Mouse (Mus musculus) cerebral cortex, adult 2 months (tissue): ENCODE results near the gene Zmiz1.

Source experiments
- WGBS: fragments of 180-500 bp; shearing (Covaris S2); methylation state at CpG from one replicate; pipeline ENCODE4 v1.1.7; 2018; 5-methylcytosine and 5-hydroxymethylcytosine counted together

Gene Zmiz1

DNA sequence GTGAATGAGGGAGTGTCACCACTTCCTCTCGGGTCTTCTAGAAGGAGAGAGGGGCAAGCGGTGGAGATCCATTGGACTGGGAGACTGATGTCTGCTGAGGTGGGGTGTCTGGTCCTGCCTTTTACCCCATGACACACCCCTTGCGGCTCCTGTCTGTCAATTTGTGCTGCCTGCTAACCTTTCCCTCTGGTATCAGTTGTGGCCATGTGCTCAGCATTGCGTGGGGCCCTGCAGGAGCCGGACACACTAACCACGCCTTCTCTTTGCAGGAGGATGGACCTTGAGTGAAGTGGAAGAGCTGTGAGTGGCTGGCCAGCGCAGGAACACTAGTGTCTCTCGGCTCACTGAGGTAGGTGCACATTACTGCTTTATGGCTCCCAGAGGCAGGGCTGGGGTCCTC, 77.5 kb downstream of the Zmiz1 start:
- 95% methylated on average over 8 of the region's 8 CpGs for WGBS

DNA sequence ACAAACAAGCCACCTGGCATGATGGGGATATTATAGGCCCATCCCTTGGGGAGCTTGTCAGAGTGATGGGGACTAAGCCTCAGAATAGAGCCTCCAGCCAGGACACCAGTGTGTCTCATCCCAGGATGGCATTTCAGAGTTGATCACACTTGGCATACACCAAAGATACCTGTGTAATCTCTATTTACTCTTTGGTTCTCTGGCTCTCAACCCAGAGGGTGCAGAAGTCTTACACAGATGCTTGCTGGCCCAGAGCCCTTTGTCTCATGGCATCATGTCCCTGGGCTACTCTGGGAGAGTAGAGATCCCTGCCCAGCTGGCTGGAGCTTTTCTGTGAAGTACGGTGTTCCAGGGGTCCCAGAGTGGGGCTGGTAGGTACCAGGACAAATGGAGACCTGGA, 78.4 kb downstream of the Zmiz1 start:
- 94% methylated on average over 1 of the region's 1 CpGs for WGBS

DNA sequence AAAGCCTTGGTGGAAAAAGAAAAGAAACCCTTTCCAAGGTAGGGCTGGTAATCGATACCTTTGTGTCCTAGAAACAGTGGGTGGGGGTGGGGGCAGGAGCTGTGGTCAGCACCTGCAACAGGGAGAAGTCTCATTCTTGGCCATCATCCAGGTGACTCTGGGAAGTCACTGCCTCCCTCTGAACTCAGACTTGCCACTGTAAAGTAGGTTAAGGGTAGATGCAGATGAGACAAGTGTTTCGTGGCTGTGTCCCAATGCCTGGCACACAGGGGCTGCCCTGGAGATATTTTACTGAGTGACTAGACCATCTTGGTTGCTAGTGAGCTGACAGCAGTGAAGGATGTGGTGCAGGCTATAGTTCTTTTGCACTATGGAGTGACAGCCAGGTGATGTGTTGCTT, 79.5 kb downstream of the Zmiz1 start:
- 87% methylated on average over 2 of the region's 2 CpGs for WGBS

DNA sequence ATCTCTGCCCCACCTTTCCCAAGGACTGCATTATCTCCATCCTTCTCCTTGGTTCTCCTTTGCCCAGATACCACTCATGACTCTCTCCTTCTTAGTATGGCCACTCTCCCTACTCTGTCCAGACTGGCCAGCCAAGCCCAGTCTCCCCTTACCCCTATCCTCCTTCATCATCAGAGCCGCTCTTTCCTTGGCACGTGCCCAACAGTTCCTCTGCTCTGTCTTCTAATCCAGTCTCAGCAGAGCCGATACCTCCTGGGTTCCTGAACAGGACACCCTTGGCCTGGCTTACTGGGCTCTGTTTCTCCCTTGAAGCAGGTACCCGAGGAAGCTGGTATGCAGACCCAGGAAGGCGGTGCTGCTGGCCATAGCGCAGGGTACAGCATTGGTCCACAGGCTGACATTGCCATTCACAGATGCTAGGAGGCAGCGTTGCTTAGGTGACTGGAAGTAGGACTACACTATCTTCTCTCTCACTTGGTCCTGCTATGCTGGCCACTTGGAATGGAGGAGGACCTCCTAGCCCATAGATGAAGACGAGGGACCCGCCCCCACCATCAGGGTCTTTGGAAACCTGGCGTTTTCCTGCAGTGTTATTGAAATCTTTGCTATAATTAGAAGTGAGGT, 80.6 kb downstream of the Zmiz1 start:
- WGBS, result 77% methylated on average over 10 of the region's 10 CpGs

DNA sequence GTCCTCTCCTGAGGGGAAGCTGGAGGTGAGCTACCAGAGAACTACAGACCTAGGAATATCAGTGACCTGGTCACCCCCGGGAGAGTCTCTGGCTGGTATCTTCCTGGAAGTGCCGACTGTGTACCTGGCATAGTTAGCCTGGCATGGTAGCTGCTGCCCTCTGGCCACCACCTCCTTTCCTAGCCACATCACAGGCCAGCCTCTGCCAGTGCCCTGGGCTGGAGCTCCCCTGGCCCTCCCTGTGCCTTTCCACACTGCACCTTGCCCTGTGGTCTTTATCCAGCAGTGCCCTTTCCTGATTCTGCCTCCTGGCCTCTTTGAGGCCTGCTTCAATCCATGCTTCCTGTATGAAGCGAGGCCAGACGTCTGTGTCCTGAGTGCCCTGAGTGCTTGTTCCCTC, 81.2 kb downstream of the Zmiz1 start:
- WGBS, result 79% methylated on average over 4 of the region's 4 CpGs

DNA sequence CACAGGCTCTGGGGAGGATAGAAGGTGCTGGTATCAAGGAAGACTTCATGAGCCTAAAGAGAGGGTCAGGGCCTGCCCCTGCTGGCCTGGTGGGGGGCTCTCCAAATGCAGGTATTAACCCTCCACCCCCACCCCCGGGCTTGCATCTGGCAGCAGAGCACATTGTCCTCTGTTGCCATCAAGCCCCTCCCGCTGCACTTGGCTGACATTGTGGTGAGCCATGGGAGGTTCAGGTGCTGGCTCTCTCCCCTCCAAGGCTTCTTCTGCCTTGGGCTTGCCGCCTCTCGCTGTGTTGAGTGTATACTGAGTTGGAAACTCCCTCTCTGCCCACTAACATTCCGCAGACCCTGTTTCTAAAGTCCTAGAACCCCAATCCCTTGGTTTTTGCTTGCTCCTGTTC, 82.2 kb downstream of the Zmiz1 start:
- WGBS, result 83% methylated on average over 5 of the region's 5 CpGs

DNA sequence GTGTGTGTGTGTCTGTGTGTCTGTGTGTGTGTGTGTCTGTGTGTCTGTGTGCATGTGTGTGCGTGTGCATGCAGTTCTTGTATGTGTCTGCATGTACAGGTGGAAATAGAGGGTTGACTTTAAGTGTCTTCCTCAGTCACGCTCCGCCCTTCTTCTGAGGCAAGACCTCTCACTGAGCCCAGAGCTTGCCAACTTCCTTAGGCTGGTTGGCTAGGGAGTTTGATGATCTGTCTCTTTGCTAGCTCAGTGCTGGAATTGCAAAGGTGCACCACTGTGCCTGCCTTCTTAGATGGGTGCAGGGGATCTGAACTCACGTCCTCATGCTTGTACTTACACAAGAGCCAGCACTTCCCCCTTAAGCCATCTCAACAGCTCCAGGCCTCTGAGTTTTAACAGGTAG, 84.1 kb downstream of the Zmiz1 start:
- WGBS, result 86% methylated on average over 4 of the region's 4 CpGs

DNA sequence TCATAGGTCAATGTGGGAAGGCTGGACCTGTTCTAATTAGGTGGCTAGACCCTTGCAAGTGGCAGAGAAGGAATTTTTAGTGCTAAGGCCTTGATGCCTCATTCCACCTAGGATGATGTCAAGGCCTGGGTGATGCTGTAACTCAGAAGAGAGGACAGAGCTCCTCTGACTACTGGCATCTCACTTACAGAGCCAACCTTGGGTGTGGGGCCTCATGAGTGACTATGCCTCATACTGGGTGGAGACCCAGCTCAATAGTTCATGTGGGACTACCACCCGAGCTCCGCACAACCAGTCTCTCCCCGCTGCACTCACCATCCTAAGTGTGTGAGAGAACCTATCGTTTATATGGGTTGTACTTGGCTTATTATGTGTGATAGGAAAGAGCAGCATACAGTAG, 84.9 kb downstream of the Zmiz1 start:
- WGBS, result 98% methylated on average over 4 of the region's 4 CpGs

DNA sequence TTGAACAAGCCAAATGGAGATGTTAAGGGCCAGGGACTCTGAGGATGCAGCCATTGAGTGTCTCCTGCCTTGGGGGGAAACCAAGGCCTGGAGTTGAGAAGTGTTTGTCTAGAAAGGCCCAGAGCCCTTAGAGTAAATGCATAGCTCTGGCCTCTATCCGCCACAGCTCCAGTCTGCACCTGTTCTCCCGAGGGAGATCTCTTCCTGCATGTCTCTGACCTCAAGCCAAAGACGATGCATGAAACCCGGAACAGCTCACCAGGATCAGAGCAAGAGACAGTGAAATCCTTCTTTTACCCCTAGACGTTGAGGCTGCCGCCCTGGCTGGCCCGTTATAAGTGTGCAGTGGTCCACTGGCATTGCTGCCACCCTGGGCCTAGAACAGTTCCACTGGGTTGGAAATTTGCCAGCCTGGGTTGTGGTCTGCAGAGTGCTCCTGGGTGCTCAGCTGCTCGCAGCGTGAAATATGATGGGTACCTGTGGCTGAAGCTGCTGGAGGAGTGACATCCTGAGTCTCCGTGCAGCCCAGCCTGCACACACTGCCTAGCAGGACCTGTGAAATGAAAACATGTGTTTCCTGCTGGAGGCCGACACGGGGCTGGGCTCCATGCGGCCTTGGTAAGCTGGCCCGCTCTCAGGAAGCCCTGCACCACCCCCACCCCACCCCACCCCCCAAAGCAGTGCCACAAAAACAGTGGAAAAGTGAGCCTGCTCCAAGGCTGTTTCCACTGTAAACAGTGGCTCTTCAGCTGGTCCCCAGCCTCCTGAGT, 88.1 kb downstream of the Zmiz1 start:
- 59% methylated on average over 14 of the region's 14 CpGs for WGBS

DNA sequence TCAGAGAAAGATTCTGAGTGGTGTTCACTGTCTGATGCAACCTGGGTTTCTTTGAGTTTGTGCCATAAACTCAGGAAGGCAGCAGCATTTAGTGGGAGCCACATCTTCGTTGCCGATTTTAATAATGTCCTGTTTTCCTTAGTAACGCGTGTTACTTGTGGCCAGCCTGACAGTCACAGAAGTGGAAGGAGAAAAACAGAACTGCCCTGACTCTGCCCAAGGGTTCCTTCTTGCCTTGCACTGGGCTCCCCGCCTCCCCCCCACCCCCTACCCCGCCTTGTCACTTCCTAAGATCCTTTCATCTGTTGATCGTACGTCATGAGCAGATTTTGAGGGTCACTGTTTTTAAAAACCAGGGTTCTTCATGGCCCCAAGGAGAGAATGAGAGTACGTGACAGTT, 88.9 kb downstream of the Zmiz1 start:
- 75% methylated on average over 9 of the region's 9 CpGs for WGBS

DNA sequence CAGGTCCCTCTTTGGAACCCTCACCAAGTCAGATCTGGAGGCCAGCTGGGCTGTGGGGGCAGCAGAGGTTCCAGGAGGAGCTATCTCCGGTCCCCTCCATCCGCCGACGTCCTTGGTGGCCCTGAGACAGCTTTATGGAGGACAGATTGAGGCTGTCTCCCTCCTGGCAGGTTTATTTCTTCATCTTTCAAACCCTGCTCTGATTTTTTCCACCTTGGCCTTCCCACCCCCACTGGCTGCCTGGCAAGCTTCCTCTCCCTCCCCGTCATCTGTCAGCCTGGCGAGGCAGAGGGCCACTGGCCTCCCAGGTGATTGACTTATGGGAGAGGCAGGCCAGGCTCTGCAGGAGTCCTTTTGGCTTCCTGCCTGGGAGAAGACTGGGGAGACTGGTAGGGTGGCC, 89.7 kb downstream of the Zmiz1 start:
- 39% methylated on average over 6 of the region's 6 CpGs for WGBS

DNA sequence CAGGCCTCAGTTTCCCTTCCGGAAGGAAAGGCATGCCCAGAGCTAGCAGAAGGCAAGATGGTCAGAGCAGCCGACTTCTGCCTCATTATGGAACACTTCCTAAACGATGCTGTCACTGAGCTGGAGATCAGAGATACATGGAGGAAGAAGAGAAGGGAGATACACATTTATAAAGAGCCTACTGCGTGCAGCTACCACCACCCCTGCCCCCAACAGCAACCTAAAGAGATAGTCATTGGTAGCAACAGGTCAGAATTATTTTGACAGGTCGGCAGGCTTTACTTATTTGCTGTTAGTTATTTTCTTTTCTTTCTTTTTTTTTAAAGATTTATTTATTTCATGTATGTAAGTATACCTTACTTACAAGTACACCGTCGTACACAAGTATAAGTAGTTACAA, 90.1 kb downstream of the Zmiz1 start:
- WGBS, result 84% methylated on average over 7 of the region's 7 CpGs

DNA sequence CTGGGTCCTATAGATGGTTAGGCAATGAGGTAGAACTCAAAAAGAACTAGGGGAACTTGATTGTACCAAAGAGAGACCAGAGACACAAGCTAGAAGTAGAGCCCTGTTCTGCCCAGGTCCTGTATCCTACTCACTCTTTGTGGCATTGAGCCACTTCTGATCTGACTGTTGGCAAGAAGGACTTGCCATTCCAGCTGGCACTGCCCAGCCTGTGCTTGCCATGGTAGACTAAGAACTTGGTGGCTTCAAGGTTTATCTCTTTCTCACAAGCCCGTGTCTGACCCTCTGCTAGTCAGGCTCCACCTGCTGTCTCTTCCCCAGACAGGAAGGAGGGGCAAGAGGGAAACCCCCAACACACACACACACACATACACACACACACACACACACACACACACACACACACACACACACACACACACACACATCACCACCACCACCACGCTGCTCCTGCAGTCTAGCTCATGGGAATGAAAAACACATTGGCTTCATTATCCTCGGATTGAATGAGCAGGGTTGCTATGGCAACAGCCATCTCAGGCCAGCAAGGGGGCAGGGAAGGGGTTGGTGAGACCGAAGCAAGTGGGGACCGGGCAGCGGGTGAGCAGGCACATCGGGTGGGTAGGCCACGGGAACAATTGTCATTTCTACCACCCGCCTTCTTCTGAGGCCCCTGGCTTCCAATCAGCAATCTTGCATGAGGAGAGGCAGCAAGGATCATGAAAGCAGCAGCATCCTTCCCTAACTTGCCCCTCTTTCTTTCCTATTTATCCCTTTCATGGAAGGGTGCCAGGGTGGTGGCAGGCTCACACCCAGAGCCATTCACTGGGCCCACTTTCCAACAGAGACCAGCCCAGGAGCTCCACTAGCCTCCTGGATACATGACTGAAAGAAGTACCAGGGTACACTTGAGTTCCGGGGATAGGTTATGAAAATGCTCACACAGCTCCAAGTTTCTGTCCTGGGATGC, 91.2 kb downstream of the Zmiz1 start:
- WGBS, result 48% methylated on average over 10 of the region's 10 CpGs

DNA sequence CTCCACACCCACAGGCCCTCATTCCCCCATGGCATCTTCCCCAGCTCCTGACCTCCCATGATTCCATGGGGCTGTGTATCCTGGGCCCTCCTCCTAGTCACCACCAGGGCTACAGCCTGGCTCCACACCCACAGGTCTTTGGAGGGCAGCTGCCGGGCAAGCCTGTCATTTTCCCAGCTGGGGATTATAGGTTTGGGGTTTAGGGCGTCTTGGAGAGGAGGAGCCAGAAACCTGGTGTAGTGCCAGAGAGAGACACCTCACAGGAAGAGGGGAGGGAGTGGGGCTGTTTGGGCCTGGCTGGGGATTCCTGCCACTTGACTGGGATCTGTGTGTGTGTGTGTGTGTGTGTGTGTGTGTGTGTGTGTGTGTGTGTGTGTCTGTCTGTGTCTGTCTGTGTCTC, 92.7 kb downstream of the Zmiz1 start:
- WGBS, result 63% methylated on average over 2 of the region's 2 CpGs

DNA sequence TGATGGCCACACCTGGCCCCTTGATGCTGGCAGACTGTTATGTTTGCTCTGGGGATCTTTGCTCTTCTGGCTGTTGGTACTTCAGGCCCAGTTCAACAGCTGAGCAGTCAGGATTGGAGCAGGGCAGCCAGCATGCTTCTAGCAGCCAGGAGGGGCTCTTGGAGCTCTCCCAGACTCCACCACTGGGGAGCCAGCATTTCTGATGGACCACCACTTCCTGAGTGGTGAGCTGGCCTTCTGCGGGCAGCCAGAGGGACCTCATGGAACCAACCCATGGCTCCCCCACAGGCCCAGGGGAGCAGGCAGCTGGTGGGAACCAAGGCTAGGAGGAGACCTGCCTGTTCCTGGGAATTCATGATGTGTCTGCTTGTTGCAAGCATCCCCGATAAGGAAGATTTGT, 94.4 kb downstream of the Zmiz1 start:
- 77% methylated on average over 2 of the region's 2 CpGs for WGBS

DNA sequence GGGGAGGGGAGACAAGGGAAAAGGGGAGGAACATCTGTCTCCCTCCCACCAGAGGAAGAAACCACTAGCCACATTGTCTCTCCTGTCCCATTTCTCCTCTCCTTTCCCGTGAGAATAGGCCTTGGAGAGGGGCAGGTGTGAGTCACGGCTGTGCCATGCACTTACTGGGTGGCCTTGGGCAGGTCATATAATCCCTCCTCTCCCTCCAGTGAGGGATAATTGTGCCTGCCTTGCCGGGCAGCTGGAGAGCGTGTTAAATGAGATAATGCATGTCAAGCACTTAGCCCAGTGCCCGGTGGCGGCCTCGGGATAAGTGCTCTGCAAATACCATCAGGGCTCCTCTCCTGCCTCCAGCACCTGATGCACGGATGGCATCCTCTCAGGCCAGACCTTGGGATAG, 95.8 kb downstream of the Zmiz1 start:
- 73% methylated on average over 8 of the region's 8 CpGs for WGBS

DNA sequence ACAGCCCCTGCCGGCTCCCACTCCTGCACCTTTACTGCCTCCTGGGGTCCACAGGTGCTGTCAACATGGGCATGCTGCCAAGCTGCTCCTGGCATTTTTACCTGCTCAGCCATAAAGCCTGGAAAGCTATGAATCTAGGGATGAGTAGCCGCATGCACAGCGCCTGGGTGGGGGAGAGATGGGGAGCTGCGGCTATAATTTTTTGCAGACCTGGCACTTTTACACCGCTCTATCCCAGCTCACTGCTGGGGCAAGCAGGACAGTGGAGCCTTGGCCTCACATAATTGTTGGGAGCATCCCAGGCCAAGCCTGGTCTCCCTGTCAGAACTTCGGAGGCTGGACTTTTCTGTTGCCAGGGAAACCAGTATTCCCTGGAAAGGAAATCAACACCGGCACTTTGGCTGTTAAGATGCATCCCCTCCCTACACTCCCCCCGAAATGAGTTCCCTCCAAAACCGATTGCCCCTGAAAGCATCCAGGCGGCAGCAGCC, 96.4 kb downstream of the Zmiz1 start:
- WGBS, result 42% methylated on average over 10 of the region's 10 CpGs

DNA sequence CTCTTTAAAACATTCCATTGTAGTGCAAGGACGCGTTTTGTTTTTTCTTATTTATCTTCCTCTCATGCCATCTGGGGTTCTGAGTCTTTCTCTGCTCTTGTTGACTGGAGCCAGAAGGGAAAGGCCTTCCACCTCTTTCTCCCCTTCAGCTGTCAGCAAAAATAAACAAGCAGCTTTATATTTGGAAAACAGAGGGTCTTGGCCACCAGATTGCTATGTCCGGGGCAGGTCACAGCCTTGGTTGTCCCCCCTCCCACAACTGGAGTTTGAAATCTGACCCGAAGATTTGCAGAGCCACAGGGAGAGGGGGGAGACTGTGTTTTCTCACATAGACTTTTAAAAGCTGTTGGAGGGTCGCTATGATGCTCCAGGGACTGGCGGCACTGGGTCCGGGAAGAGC, 96.9 kb downstream of the Zmiz1 start:
- 54% methylated on average over 7 of the region's 7 CpGs for WGBS

DNA sequence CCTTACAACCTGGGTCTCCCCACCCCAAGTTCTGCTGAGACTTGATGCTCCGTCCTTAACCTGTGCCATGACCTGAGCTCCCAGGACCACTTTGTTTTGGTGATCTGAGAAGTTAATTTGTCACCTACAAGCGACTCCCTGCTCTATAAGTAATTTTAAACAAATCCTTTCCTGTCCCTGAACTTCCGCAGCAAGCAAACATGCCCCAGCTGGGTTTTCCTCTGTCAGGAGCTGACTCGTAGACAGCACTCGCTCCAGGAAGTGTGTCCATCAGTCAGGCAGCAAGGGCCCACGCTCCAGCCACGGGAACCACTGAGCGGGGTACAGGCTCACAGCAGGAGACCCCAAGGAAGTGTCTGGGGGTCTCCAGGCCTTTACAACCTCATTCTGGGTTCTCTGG, 98.0 kb downstream of the Zmiz1 start:
- 59% methylated on average over 8 of the region's 8 CpGs for WGBS

DNA sequence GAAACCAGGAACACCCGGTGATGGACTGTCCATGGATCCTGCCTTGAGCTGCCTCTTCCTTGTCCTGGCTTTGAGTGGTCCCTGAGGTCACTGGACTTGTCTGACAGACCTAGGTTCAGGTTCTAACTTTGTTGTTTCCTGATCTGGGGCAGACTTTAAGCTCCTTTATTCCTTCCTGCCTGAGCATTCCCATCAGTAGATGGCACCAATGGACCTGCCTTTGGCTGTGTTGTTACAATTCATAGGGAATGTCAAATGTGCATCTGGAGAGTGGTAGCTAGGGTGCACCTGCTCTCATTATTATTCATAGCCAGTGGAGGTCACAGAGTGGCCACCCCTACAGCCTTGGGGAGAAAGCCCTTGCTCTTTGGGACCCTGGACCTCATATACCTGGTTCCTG, 99.5 kb downstream of the Zmiz1 start:
- WGBS, result 87% methylated on average over 1 of the region's 1 CpGs

DNA sequence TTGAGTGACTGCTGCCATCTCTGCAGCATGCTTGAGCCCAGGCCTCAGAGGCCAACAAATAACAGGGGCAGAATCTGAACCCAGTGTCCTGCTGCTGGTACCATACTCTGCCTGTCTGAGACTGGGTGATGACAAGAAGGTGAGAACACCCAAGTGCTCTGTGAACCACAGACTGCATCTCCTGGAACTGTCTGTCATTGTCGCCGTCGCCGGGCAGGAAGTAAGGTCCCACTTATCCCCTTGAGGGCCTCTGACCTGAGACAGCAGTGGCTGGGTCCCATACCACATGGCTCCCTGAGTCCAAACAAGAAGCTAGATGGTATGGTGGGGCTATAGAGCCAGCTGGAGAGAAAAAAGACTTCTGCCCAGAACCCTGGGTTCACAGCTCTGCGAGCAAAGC, 100.9 kb downstream of the Zmiz1 start:
- WGBS, result 91% methylated on average over 5 of the region's 5 CpGs

DNA sequence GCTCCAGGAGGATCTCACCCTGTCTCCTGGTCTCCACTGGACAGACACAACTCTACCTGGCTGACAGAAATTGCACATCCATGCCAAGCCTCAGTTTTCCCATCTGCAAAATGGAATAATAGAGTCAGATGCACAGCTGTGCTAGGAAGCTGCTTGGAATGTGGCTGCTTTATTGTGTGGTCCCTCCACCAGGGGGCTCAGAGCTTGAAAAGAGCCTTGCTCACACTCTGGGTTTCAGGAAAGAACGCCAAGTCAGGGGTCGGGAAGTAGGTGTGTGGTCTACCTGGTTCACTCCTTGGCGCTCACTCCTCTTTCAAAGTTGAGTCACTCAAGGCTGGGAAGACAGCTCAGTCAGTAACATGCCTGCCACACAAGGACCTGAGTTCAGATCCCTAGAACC, 101.9 kb downstream of the Zmiz1 start:
- WGBS, result 97% methylated on average over 3 of the region's 3 CpGs
